Mouse (Mus musculus) embryonic facial prominence, embryonic 13.5 days (tissue): ENCODE data around the gene Ube2d3. TPM values are rescaled to one million over a fixed set of nuclear protein-coding genes. Genes with fewer than 3 reads are reported as not detected.

ENCODE experiments used
- ATAC-seq: fragments of 200-750 bp; cut with Nextera tagmentation; 2 replicates; pipeline ENCODE4 v1.8.0; 2017; ENCODE audit warnings: low read depth; ENCODE audit not compliant: insufficient number of reproducible peaks, insufficient read depth, low FRiP score, low TSS enrichment
- H3K27ac ChIP-seq: fragments of 300-500 bp; sonication (generic); 2 replicates; pipeline ENCODE4 v1.5.1; 2015; ENCODE audit warnings: moderate library complexity, mild to moderate bottlenecking, inconsistent platforms
- H3K27me3 ChIP-seq: fragments of 300-500 bp; sonication (generic); 2 replicates; pipeline ENCODE4 v1.6.1; 2015; ENCODE audit warnings: mild to moderate bottlenecking, inconsistent platforms
- H3K36me3 ChIP-seq: fragments of 300-500 bp; sonication (generic); 2 replicates; pipeline ENCODE4 v1.6.1; 2015; ENCODE audit warnings: mild to moderate bottlenecking, inconsistent platforms
- H3K4me1 ChIP-seq: fragments of 300-500 bp; sonication (generic); 2 replicates; pipeline ENCODE4 v1.6.1; 2015; ENCODE audit warnings: inconsistent platforms
- H3K4me2 ChIP-seq: fragments of 300-500 bp; sonication (generic); 2 replicates; pipeline ENCODE4 v1.6.1; 2015; ENCODE audit warnings: moderate library complexity, mild to moderate bottlenecking, inconsistent platforms
- H3K4me3 ChIP-seq: fragments of 300-500 bp; sonication (generic); 2 replicates; pipeline ENCODE4 v1.5.1; 2015; ENCODE audit warnings: mild to moderate bottlenecking, inconsistent platforms
- H3K9ac ChIP-seq: fragments of 300-500 bp; sonication (generic); 2 replicates; pipeline ENCODE4 v1.6.1; 2015; ENCODE audit warnings: mild to moderate bottlenecking, inconsistent platforms
- H3K9me3 ChIP-seq: fragments of 300-500 bp; sonication (generic); 2 replicates; pipeline ENCODE4 v1.6.1; 2016; ENCODE audit warnings: inconsistent platforms
- WGBS: fragments of 180-500 bp; shearing (Covaris S2); methylation state at CpG from one replicate; pipeline ENCODE4 v1.1.7; 2015; ENCODE audit warnings: mixed read lengths; 5-methylcytosine and 5-hydroxymethylcytosine counted together
- polyA plus RNA-seq: library from polyadenylated mRNA; unstranded; fragments of >200 nt; fragmentation: Nextera tagmentation; extraction: Ambion mirVana; gene quantifications from 2 replicates; pipeline ENCODE4 v1.2.1, GENCODE M21; 2015

Ube2d3 gene
- polyA plus RNA-seq, 1 experiment from 2014 or later = 489 TPM

- Histone ChIP-seq H3K27ac (no peak overlapping the region), H3K4me2 (no peak overlapping the region), H3K27me3 (no peaks in the 10 kb centered on the region), H3K9me3 (no peaks in the 10 kb centered on the region), H3K4me3 (no peak overlapping the region), H3K36me3 (peaks cover 32% of the 10 kb centered on the region), H3K4me1 (peaks cover 14% of the 10 kb centered on the region), H3K9ac (no peak overlapping the region)
- ATAC-seq = no peak
- WGBS = 80% methylated on average over 9 of the region's 9 CpGs
Measured at GRCm38 (mm10) chr3:135411824-135412223, 26.1 kb upstream of the Ube2d3 start.

- Histone ChIP-seq H3K36me3 (peaks cover 10% of the 10 kb centered on the region; the same call in 1 of the 2 replicates), H3K27ac (no peak overlapping the region), H3K4me1 (peaks cover 28% of the 10 kb centered on the region), H3K9ac (no peak overlapping the region), H3K27me3 (no peaks in the 10 kb centered on the region), H3K4me2 (no peak overlapping the region), H3K9me3 (no peaks in the 10 kb centered on the region), H3K4me3 (no peak overlapping the region)
- WGBS = 77% methylated on average over 3 of the region's 3 CpGs
- ATAC-seq = no peak
Measured at GRCm38 (mm10) chr3:135417245-135417644, 20.7 kb upstream of the Ube2d3 start.

DNA sequence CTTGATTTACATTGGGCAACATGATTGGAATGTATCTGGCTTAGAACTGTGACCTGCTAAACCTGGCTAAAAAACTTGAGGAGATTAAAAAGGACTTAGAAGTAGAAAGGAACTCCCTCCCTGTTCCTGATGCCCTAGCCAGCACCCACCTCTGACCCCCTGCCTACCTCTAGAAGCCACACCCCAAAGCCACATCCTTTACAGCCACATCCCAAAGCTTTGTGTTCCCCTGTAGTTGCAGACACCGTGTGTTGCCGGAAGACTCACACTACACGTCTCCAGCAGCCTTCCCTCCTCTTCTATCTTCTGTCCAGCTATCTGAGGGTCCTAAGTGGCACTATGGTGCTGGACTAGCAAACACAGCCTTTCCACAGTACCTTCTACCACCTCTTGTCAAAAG, 20.1 kb upstream of the Ube2d3 start:
- Histone ChIP-seq H3K4me2 (no peak overlapping the region), H3K9ac (no peak overlapping the region), H3K9me3 (no peaks in the 10 kb centered on the region), H3K27ac (no peak overlapping the region), H3K4me1 (peaks cover 31% of the 10 kb centered on the region), H3K4me3 (no peak overlapping the region), H3K36me3 (peaks cover 10% of the 10 kb centered on the region; the same call in 1 of the 2 replicates), H3K27me3 (no peaks in the 10 kb centered on the region)
- no peak for ATAC-seq
- WGBS = 84% methylated on average over 3 of the region's 3 CpGs

DNA sequence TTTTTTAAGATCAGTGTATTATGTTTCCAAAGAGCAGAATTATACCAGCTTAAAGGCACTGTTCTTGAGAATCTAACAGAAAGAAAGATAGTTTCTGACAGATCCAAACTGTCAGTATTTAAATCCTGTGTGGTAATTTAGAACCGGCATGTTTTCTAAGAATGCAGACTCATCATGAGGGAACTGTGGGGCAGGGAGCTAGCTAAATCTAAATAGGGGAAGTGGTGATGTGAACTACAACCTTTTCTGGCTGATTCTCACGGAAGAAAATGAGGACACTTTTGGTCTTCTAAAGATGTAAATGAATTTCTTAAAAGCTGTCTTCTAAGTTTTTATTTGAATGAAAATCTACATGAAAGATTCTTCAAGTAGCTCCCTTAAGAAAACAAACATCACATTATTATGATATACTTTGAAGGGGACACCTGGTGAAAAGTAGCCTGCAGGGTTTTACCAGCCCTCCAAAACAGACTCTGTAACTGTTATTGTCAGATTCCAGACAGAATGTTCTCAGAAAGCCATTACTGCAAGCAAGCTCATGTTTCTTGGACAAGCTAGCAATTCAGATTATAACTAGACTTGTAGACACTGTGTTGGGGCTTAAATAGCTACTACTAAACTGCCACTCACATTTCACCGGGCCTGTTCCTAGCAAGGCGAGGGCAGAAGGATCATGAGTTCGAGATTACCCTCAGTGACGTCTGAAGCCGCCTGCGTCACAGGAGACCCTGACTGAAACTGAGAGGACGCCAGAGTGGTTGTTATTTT, 17.2 kb upstream of the Ube2d3 start:
- peaks cover 10% of the 10 kb centered on the region; the same call in 1 of the 2 replicates for H3K36me3 ChIP-seq

DNA sequence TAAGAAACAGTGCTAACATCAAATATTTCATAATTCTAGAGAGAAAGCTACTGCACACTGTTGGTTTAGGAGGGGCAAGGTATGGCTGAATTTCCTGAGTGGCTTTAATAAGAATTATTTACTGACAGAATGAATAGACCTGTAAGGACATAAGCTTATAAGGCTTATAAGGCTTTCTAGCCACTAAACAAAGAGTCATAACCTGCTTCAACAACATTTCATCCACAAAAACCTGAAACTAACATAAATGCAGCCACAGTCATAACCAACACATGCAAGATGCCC, 16.7 kb upstream of the Ube2d3 start:
- no peak overlapping the region for H3K27ac ChIP-seq
- peaks cover 8% of the 10 kb centered on the region; the same call in 1 of the 2 replicates for H3K36me3 ChIP-seq
- H3K4me1 ChIP-seq = peaks cover 24% of the 10 kb centered on the region
- no peaks in the 10 kb centered on the region for H3K27me3 ChIP-seq
- no peak overlapping the region for H3K9ac ChIP-seq
- 0 out of 2 replicates have a peak overlapping the region, but pooled peaks have one; percentile 1 for H3K4me2 ChIP-seq
- H3K4me3 ChIP-seq = no peak overlapping the region
- no peak for ATAC-seq
- H3K9me3 ChIP-seq = no peaks in the 10 kb centered on the region

More for the DNA sequence above, 17.2 kb upstream of the Ube2d3 start:
- no peak overlapping the region for H3K9ac ChIP-seq
- H3K9me3 ChIP-seq = no peaks in the 10 kb centered on the region
- no peak overlapping the region for H3K27ac ChIP-seq
- no peak overlapping the region for H3K4me3 ChIP-seq
- H3K4me2 ChIP-seq = 0 out of 2 replicates have a peak overlapping the region, but pooled peaks have one; percentile 1
- H3K27me3 ChIP-seq = no peaks in the 10 kb centered on the region
- H3K4me1 ChIP-seq = peaks cover 24% of the 10 kb centered on the region
- no peak for ATAC-seq
- WGBS = 76% methylated on average over 9 of the region's 9 CpGs

DNA sequence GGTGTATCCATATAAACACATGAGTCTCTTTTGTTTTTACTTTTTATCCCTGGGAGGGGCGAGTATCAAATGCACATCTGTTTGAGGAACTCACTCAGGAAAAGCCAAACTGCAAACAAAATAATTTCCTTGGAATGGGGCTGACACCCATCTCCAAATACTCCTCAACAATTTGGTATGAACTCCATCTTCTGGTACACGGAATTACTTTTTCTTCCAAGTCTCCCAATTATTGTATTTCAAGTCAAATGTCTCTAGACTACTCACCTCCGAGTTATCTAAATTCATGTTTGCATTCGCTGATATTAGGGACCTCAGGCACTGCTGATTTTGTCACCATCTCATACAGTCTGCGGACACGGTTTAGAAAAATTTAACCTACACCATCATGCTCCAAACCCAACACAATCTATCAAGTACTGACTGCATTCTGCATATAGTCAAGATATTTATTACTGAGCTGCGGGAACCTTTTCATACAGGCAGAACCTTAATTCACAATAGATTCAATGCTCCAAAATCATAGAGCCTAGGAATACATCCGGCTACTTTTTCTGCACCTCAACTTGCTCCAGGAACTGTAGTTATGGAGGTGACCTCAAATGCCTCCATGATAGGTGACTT, 15.6 kb upstream of the Ube2d3 start:
- peak overlapping the region; percentile 87 for H3K9ac ChIP-seq
- H3K27me3 ChIP-seq = no peaks in the 10 kb centered on the region
- ATAC-seq = no peak
- H3K4me2 ChIP-seq = peak overlapping the region; percentile 75
- 26% methylated on average over 8 of the region's 8 CpGs for WGBS
- H3K4me3 ChIP-seq = peak overlapping the region; percentile 74
- H3K4me1 ChIP-seq = peaks cover 24% of the 10 kb centered on the region
- no peaks in the 10 kb centered on the region for H3K9me3 ChIP-seq
- H3K27ac ChIP-seq = peak overlapping the region; percentile 95
- 0 out of 2 replicates have a peak, but pooled peaks cover 3% of the 10 kb centered on the region for H3K36me3 ChIP-seq

DNA sequence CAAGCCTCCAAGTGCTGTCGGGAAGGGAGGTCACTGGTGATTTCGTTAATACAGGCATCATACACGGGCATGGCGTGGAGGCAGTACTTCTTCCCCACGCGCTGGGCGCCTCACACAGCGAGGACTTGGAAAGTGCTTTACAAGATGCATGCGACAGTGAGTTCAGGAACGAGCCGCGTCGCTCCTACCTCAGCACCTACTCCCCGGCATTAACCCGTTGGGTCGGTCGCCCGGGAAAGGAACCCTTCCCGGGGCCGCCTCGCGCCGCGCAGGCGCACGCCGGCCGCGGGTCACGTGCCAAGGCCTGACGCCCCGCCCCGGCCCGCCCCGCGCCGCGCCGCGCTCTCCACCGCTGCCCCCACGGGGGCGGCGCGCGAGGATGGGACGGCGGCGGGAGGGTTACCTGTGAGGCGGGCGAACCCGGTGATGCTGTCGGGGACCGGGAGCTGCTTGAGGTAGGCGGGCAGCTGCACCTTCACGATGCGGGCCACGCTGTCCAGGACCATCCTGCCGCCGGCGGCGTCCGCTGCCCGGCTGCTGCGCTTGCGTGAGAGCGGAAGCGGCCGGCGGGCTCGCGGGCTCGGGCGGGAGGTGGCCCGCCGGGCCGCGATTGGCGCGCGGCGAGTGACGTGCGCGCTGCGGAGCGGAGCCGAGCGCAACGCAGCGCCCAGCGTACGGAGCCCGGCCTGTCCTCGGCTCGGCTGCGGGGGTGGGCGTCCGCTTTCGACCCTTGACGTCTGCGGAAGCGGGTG, 14.9 kb upstream of the Ube2d3 start:
- Histone ChIP-seq H3K4me2 (peak overlapping the region; percentile 75), H3K36me3 (peaks cover 7% of the 10 kb centered on the region), H3K27me3 (no peaks in the 10 kb centered on the region), H3K9ac (peak overlapping the region; percentile 87), H3K9me3 (no peaks in the 10 kb centered on the region), H3K4me1 (peaks cover 24% of the 10 kb centered on the region), H3K4me3 (peak overlapping the region; percentile 74), H3K27ac (peak overlapping the region; percentile 95)
- peak; percentile 97 for ATAC-seq
- under 1% methylated on average over 81 of the region's 103 CpGs for WGBS

GRCm38 (mm10) chr3:135423608-135424212, 14.2 kb upstream of the Ube2d3 start, which contains the start of gene Cisd2:
Gene Cisd2, minus strand, starts transcription at chr3:135423925.
- WGBS = 1% methylated on average over 8 of the region's 8 CpGs
- Histone ChIP-seq H3K9ac (peak within 1 kb of the TSS; percentile 87), H3K4me1 (peaks cover 24% of the 10 kb centered on the region), H3K4me2 (peak within 1 kb of the TSS; percentile 75), H3K27ac (peak within 1 kb of the TSS; percentile 95), H3K27me3 (no peaks in the 10 kb centered on the region), H3K9me3 (no peaks in the 10 kb centered on the region), H3K36me3 (peaks cover 9% of the 10 kb centered on the region), H3K4me3 (peak within 1 kb of the TSS; percentile 74)
- ATAC-seq = no peak

- Histone ChIP-seq H3K27me3 (no peaks in the 10 kb centered on the region), H3K9me3 (no peaks in the 10 kb centered on the region), H3K27ac (peak overlapping the region; percentile 100), H3K36me3 (peaks cover 6% of the 10 kb centered on the region; the same call in 1 of the 2 replicates), H3K9ac (peak overlapping the region; percentile 77), H3K4me3 (peak overlapping the region; percentile 94), H3K4me2 (peak overlapping the region; percentile 61), H3K4me1 (peaks cover 8% of the 10 kb centered on the region)
- ATAC-seq = no peak
- WGBS = 35% methylated on average over 14 of the region's 14 CpGs
Measured at GRCm38 (mm10) chr3:135436901-135437616, 890 bp upstream of the Ube2d3 start.

- H3K36me3 ChIP-seq = peaks cover 11% of the 10 kb centered on the region
- under 1% methylated on average over 46 of the region's 50 CpGs for WGBS
- peak overlapping the region; percentile 100 for H3K27ac ChIP-seq
- no peaks in the 10 kb centered on the region for H3K27me3 ChIP-seq
- peak overlapping the region; percentile 98 for H3K9ac ChIP-seq
- H3K4me2 ChIP-seq = peak overlapping the region; percentile 87; the same call in 1 of the 2 replicates
- peak; percentile 85 for ATAC-seq
- H3K9me3 ChIP-seq = no peaks in the 10 kb centered on the region
- H3K4me1 ChIP-seq = peaks cover 15% of the 10 kb centered on the region
- peak overlapping the region; percentile 94 for H3K4me3 ChIP-seq
Measured at GRCm38 (mm10) chr3:135438531-135438912, 573 bp downstream of the Ube2d3 start.
